Mouse (Mus musculus): ENCODE data around the gene Mypn. TPM values are rescaled to one million over a fixed set of nuclear protein-coding genes. Genes with fewer than 3 reads are reported as not detected.

Gene Mypn
- polyA plus RNA-seq, 1 experiment from 2014 or later = 0.12 TPM

DNA sequence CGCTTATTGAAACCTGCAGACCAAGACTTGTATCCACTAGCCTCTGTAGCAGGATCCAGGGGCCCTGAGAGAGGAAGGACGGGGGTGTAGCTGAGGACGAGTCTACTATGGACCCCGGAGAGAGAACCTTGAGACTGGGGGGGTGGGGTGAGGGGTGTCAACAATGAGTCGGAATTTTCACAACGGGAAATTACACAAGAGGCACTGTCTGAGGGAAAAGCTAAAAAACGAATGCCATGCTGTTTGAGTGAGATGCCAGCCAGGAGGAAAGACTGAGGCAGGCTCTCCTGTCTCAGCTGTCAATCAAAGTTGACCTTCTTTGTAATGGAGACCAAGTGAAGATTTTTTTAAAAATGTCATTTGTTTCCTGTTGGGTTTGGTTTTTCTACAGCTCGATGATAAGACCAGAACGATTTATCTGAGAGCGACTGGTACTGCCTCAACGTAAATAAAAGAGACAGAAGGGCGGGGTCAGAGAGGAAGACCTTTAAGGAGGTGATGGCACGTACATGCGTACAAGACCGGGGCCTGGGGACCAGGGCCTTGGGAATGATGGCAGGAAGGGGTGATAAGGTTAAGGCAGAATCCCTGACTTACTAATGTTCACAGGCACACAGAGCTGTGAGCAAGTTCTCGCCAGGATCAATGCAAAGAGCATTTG is 37.9 kb downstream of the Mypn start:
- H3K36me3 ChIP-seq (ENCODE audit: control insufficient read depth, insufficient read depth, low read length) = no peaks in the 10 kb centered on the region
- ATAC-seq (ENCODE audit: low FRiP score) = no peak
- no peaks in the 10 kb centered on the region for H3K27me3 ChIP-seq (ENCODE audit: control insufficient read depth, insufficient read depth, low read length)
- no peaks in the 10 kb centered on the region for H3K4me1 ChIP-seq (ENCODE audit: control insufficient read depth, insufficient read depth, low read length)
- H3K4me3 ChIP-seq (ENCODE audit: low read depth, low read length) = no peak overlapping the region
- WGBS = 82% methylated on average over 16 of the region's 16 CpGs
- H3K4me2 ChIP-seq = no peak overlapping the region
- H3K9ac ChIP-seq (ENCODE audit: low read length) = no peak overlapping the region
- no peak for DNase-seq (ENCODE audit: low spot score, missing footprints)
- no peaks in the 10 kb centered on the region for H3K9me3 ChIP-seq (ENCODE audit: control insufficient read depth, low read length)
- H3K27ac ChIP-seq (ENCODE audit: low read depth, low read length) = no peak overlapping the region

DNA sequence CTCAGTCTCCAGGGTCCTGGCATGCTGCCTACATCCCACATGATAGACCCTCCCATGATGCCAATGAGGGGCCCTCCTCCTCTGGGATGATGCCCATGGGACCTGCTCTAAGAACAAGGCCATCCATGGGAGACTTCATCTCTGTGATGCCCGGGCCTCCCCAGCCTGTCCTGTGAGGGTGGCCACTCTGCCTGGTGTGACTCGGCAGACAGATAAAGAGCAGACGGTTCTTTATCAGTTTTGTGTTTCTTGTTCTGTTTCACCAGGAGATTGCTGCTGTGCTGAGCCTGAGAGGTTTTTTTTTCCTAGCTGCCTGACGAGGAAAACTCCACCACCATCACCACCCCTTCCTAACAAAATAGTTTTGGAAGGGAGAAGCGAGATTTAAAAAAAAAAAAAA is 42.5 kb downstream of the Mypn start:
- Histone ChIP-seq H3K9ac (ENCODE audit: low read length) (no peak overlapping the region), H3K27me3 (ENCODE audit: control insufficient read depth, insufficient read depth, low read length) (no peaks in the 10 kb centered on the region)
- 66% methylated on average over 5 of the region's 5 CpGs for WGBS

DNA sequence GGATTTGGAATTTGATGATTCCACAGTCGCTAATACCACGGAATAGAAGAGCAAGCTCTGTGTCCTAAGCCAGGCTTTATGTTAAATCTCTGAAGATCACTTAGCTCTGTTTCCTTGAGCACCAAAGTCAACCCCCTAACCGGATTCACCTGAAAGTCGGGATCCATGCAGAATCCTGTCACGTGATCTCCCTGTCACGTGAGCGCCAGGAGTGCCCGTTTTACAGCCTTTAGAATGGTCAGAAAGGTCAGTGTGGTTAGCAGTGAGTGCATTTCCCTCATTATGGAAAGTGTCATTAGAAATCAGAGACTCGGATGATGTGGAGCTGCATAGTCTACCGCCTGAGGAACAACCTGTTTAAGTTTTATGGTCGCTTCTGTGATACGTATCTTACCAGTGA is 43.1 kb downstream of the Mypn start:
- no peak overlapping the region for H3K4me3 ChIP-seq (ENCODE audit: low read depth, low read length)
- no peak overlapping the region for H3K27ac ChIP-seq (ENCODE audit: low read depth, low read length)
- no peak overlapping the region for H3K9ac ChIP-seq (ENCODE audit: low read length)
- H3K36me3 ChIP-seq (ENCODE audit: control insufficient read depth, insufficient read depth, low read length) = no peaks in the 10 kb centered on the region
- H3K4me1 ChIP-seq (ENCODE audit: control insufficient read depth, insufficient read depth, low read length) = no peaks in the 10 kb centered on the region
- H3K4me2 ChIP-seq = no peak overlapping the region
- DNase-seq (ENCODE audit: low spot score, missing footprints) (no peak), ATAC-seq (ENCODE audit: low FRiP score) (no peak)
- H3K27me3 ChIP-seq (ENCODE audit: control insufficient read depth, insufficient read depth, low read length) = no peaks in the 10 kb centered on the region
- 77% methylated on average over 12 of the region's 12 CpGs for WGBS
- H3K9me3 ChIP-seq (ENCODE audit: control insufficient read depth, low read length) = no peaks in the 10 kb centered on the region

More for the DNA sequence above, 42.5 kb downstream of the Mypn start:
- H3K36me3 ChIP-seq (ENCODE audit: control insufficient read depth, insufficient read depth, low read length) = no peaks in the 10 kb centered on the region
- H3K4me3 ChIP-seq (ENCODE audit: low read depth, low read length) = no peak overlapping the region
- H3K27ac ChIP-seq (ENCODE audit: low read depth, low read length) = no peak overlapping the region
- H3K4me2 ChIP-seq = no peak overlapping the region
- H3K9me3 ChIP-seq (ENCODE audit: control insufficient read depth, low read length) = no peaks in the 10 kb centered on the region
- no peak for DNase-seq (ENCODE audit: low spot score, missing footprints)
- no peaks in the 10 kb centered on the region for H3K4me1 ChIP-seq (ENCODE audit: control insufficient read depth, insufficient read depth, low read length)
- ATAC-seq (ENCODE audit: low FRiP score) = no peak

DNA sequence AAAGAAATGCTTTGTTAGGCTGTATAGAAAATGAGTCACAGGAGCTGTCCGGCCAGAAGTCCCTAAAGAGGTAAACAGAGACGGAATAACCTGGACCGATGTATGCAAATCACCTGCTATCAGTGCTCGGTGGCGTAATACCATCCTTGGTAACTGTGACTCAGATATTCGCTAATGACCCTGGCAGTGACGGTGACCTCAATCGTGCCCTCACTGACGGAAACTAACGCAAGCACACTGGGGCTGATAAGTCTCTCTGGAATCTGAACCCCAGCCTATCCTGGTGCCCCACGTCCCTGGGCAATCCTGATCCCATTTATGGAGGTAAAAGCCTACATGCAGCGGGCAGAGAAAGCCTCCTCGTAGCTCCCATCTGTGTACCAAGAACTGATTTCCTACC is 45.6 kb downstream of the Mypn start:
- no peaks in the 10 kb centered on the region for H3K9me3 ChIP-seq (ENCODE audit: control insufficient read depth, low read length)
- ATAC-seq (ENCODE audit: low FRiP score) (no peak), DNase-seq (ENCODE audit: low spot score, missing footprints) (no peak)
- H3K9ac ChIP-seq (ENCODE audit: low read length) = no peak overlapping the region
- H3K36me3 ChIP-seq (ENCODE audit: control insufficient read depth, insufficient read depth, low read length) = no peaks in the 10 kb centered on the region
- no peaks in the 10 kb centered on the region for H3K4me1 ChIP-seq (ENCODE audit: control insufficient read depth, insufficient read depth, low read length)
- H3K4me3 ChIP-seq (ENCODE audit: low read depth, low read length) = no peak overlapping the region
- no peaks in the 10 kb centered on the region for H3K27me3 ChIP-seq (ENCODE audit: control insufficient read depth, insufficient read depth, low read length)
- WGBS = 83% methylated on average over 13 of the region's 13 CpGs
- no peak overlapping the region for H3K4me2 ChIP-seq
- H3K27ac ChIP-seq (ENCODE audit: low read depth, low read length) = no peak overlapping the region

DNA sequence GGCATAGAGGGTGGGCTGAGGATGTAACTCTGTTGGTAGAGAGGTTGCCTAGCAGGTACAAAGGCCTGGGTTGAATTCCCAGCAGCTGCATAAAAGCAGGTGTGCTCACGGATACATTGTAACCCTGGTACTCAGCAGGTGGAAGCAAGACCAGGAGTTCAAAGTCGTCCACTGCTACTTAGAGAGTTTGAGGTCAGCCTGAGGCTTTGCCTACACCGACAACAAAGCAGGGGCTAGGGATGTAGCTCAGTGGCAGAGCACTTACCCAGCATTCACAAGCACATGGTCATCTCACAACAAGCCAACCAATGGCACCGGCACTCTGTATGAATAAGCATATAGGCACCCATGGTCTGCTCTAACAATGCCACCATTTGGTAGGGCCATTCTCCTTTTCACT is 46.3 kb downstream of the Mypn start:
- 78% methylated on average over 4 of the region's 4 CpGs for WGBS
- Histone ChIP-seq H3K36me3 (ENCODE audit: control insufficient read depth, insufficient read depth, low read length) (no peaks in the 10 kb centered on the region), H3K9me3 (ENCODE audit: control insufficient read depth, low read length) (no peaks in the 10 kb centered on the region), H3K4me2 (no peak overlapping the region), H3K9ac (ENCODE audit: low read length) (no peak overlapping the region), H3K4me1 (ENCODE audit: control insufficient read depth, insufficient read depth, low read length) (no peaks in the 10 kb centered on the region), H3K4me3 (ENCODE audit: low read depth, low read length) (no peak overlapping the region), H3K27ac (ENCODE audit: low read depth, low read length) (no peak overlapping the region), H3K27me3 (ENCODE audit: control insufficient read depth, insufficient read depth, low read length) (no peaks in the 10 kb centered on the region)
- DNase-seq (ENCODE audit: low spot score, missing footprints) = no peak
- no peak for ATAC-seq (ENCODE audit: low FRiP score)

DNA sequence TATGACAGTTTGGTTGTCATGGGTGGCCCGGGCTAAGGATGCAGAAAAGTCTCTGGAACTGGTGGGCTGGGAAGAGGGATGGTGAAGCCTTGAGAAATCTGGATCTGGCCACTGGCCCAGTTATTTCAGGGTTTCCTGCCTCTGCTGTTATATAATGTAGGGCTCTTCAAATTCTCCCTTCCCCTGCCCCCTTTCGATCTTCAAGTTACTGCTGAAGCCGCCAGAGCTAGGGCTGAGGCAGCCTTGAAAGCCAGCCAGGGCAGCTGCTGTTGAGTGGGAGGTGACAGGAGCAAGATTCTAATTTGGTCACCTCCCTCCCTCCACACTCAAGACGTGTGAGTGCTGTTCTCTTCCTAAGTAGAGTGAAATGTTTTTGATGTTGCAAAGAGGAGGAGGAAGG is 46.8 kb downstream of the Mypn start:
- Histone ChIP-seq H3K27me3 (ENCODE audit: control insufficient read depth, insufficient read depth, low read length) (no peaks in the 10 kb centered on the region), H3K4me3 (ENCODE audit: low read depth, low read length) (no peak overlapping the region), H3K9me3 (ENCODE audit: control insufficient read depth, low read length) (no peaks in the 10 kb centered on the region), H3K4me2 (no peak overlapping the region), H3K4me1 (ENCODE audit: control insufficient read depth, insufficient read depth, low read length) (no peaks in the 10 kb centered on the region), H3K9ac (ENCODE audit: low read length) (no peak overlapping the region), H3K27ac (ENCODE audit: low read depth, low read length) (no peak overlapping the region), H3K36me3 (ENCODE audit: control insufficient read depth, insufficient read depth, low read length) (no peaks in the 10 kb centered on the region)
- DNase-seq (ENCODE audit: low spot score, missing footprints) = no peak
- ATAC-seq (ENCODE audit: low FRiP score) = no peak
- WGBS = 74% methylated on average over 4 of the region's 4 CpGs

DNA sequence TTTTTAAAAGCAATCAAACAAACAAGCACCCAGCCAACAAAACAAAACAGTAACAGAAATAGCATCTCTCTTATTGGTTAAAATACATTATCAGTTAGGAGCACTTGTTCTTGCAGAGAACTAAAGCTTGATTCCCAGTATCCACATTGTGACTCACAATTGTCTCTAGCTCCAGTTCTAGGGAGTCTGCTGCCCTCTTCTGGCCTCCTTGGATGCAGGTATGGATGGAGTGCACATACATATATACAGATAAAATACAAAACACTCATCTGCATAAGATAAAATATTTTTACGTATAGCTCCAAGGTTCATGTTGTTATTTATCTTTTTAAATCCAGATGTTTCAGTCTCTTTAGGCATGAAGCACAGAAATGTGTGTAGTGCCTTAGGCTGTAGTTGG is 47.4 kb downstream of the Mypn start:
- H3K27ac ChIP-seq (ENCODE audit: low read depth, low read length) = no peak overlapping the region
- H3K27me3 ChIP-seq (ENCODE audit: control insufficient read depth, insufficient read depth, low read length) = no peaks in the 10 kb centered on the region
- no peak overlapping the region for H3K9ac ChIP-seq (ENCODE audit: low read length)
- H3K9me3 ChIP-seq (ENCODE audit: control insufficient read depth, low read length) = no peaks in the 10 kb centered on the region
- no peak overlapping the region for H3K4me2 ChIP-seq
- no peaks in the 10 kb centered on the region for H3K4me1 ChIP-seq (ENCODE audit: control insufficient read depth, insufficient read depth, low read length)
- H3K36me3 ChIP-seq (ENCODE audit: control insufficient read depth, insufficient read depth, low read length) = no peaks in the 10 kb centered on the region
- no peak for DNase-seq (ENCODE audit: low spot score, missing footprints)
- WGBS = 87% methylated on average over 1 of the region's 1 CpGs
- ATAC-seq (ENCODE audit: low FRiP score) = no peak
- H3K4me3 ChIP-seq (ENCODE audit: low read depth, low read length) = no peak overlapping the region

DNA sequence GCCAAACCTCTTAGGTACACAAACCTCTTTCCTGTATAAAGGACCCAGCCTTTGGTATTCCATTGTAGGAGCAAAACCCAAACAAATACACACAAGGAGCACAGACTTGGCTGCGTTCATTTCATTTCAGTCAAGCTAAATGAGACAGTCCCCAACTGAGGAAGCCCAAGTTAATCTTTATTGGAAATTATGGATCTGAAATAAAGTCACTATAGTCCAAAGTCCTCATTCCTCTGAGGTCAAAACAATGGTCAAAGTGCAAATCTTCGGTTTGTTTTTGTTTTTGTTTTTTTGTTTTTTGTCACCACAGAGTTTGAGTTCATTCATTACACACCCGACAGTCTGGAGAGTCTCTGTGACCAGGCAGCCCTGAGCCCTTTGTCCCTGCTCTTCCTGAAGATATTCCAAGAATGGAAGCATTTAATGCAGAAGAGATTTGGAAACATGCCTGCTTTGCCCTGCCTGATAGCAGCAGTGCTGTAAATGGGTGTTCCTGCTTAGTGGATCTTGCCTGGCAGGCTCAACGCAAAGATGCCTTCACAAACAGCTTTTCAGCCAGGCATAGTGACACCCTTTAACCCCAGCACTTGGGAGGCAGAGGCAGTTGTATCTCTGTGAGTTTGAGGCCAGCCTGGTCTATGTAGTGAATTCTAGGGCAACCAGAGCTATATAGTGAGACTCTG is 47.9 kb downstream of the Mypn start:
- ATAC-seq (ENCODE audit: low FRiP score) = no peak

DNA sequence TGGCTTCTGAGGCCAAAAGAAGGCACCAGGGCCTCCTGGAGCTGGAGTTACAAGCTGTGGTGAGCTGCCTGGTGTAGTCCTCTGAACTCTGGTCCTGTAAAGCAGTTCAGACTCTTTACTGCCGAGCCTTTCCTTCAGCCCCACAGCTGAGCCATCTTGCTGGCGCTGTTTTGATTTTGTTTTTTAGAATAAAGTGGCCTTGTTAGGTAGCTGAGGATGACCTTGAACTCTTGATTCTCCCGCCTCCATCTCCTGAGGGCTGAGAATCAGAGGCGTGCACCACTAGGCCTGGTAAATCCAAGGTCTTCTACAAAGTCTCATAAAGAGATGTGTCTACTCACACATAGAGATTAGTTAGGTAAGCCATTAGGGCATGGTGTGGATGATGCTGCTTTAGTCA is 49.0 kb downstream of the Mypn start:
- no peak overlapping the region for H3K9ac ChIP-seq (ENCODE audit: low read length)
- ATAC-seq (ENCODE audit: low FRiP score) (no peak), DNase-seq (ENCODE audit: low spot score, missing footprints) (no peak)
- H3K4me1 ChIP-seq (ENCODE audit: control insufficient read depth, insufficient read depth, low read length) = no peaks in the 10 kb centered on the region
- WGBS = 84% methylated on average over 4 of the region's 4 CpGs
- H3K4me2 ChIP-seq = no peak overlapping the region
- H3K27ac ChIP-seq (ENCODE audit: low read depth, low read length) = no peak overlapping the region
- H3K9me3 ChIP-seq (ENCODE audit: control insufficient read depth, low read length) = no peaks in the 10 kb centered on the region
- no peaks in the 10 kb centered on the region for H3K36me3 ChIP-seq (ENCODE audit: control insufficient read depth, insufficient read depth, low read length)
- H3K4me3 ChIP-seq (ENCODE audit: low read depth, low read length) = no peak overlapping the region
- H3K27me3 ChIP-seq (ENCODE audit: control insufficient read depth, insufficient read depth, low read length) = no peaks in the 10 kb centered on the region

More for the DNA sequence above, 47.9 kb downstream of the Mypn start:
- Histone ChIP-seq H3K4me2 (no peak overlapping the region), H3K4me3 (ENCODE audit: low read depth, low read length) (no peak overlapping the region), H3K4me1 (ENCODE audit: control insufficient read depth, insufficient read depth, low read length) (no peaks in the 10 kb centered on the region), H3K9me3 (ENCODE audit: control insufficient read depth, low read length) (no peaks in the 10 kb centered on the region), H3K36me3 (ENCODE audit: control insufficient read depth, insufficient read depth, low read length) (no peaks in the 10 kb centered on the region), H3K27me3 (ENCODE audit: control insufficient read depth, insufficient read depth, low read length) (no peaks in the 10 kb centered on the region), H3K27ac (ENCODE audit: low read depth, low read length) (no peak overlapping the region), H3K9ac (ENCODE audit: low read length) (no peak overlapping the region)
- WGBS = 81% methylated on average over 4 of the region's 4 CpGs
- no peak for DNase-seq (ENCODE audit: low spot score, missing footprints)
